Mouse (Mus musculus): ENCODE measurements at regions not wholly inside any gene's neighbourhood (a gene's known extent, or its start where the extent isn't known, plus 50 kb on each side); places are given as distances from the start of the nearest gene placed in this dataset.

GRCm38 (mm10) chr2:160075694-160076093 is 258.3 kb downstream of the Gm826 start:
- TF ChIP-seq CTCF (IDR thresholded peaks at IDR 0.05; ENCODE audit: extremely low read depth, insufficient read length, insufficient replicate concordance, low read depth, low read length) (no peak), POLR2A (IDR thresholded peaks at IDR 0.05; ENCODE audit: low read depth, low read length) (no peak)
